Mouse (Mus musculus) liver, embryonic 16.5 days (tissue): ENCODE results near the gene Runx2. TPM values are rescaled to one million over a fixed set of nuclear protein-coding genes. Genes with fewer than 3 reads are reported as not detected.

ENCODE experiments used
- ATAC-seq: fragments of 200-750 bp; cut with Nextera tagmentation; 2 replicates; pipeline ENCODE4 v1.8.0; 2017; ENCODE audit warnings: low read depth, mild to moderate bottlenecking, moderate number of reproducible peaks, moderate library complexity
- H3K27ac ChIP-seq: fragments of 300-500 bp; sonication (generic); 2 replicates; pipeline ENCODE4 v1.5.1; 2014; ENCODE audit warnings: mild to moderate bottlenecking, low read length
- H3K27me3 ChIP-seq: fragments of 300-500 bp; sonication (generic); 2 replicates; pipeline ENCODE4 v1.6.1; 2014; ENCODE audit warnings: low read depth, low read length, mixed read lengths; ENCODE audit not compliant: control insufficient read depth, insufficient read depth
- H3K36me3 ChIP-seq: fragments of 300-500 bp; sonication (generic); 2 replicates; pipeline ENCODE4 v1.6.1; 2014; ENCODE audit warnings: mild to moderate bottlenecking; ENCODE audit not compliant: control insufficient read depth, insufficient read depth
- H3K4me1 ChIP-seq: fragments of 300-500 bp; sonication (generic); 2 replicates; pipeline ENCODE4 v1.6.1; 2014; ENCODE audit warnings: low read depth, low read length, mixed read lengths; ENCODE audit not compliant: control insufficient read depth
- H3K4me2 ChIP-seq: fragments of 300-500 bp; sonication (generic); 2 replicates; pipeline ENCODE4 v1.6.1; 2014; ENCODE audit warnings: low read depth, low read length, mixed read lengths
- H3K4me3 ChIP-seq: fragments of 300-500 bp; sonication (generic); 2 replicates; pipeline ENCODE4 v1.5.1; 2014; ENCODE audit warnings: low read depth, mild to moderate bottlenecking, low read length
- H3K9ac ChIP-seq: fragments of 300-500 bp; sonication (generic); 2 replicates; pipeline ENCODE4 v1.6.1; 2014; ENCODE audit warnings: low read depth, low read length
- H3K9me3 ChIP-seq: fragments of 300-500 bp; sonication (generic); replicated peaks from 2 replicates; pipeline ENCODE4 v1.6.1; 2016; ENCODE audit warnings: low read length; ENCODE audit not compliant: control insufficient read depth
- WGBS: fragments of 180-500 bp; shearing (Covaris S2); extraction: QIAGEN DNeasy Blood & Tissue Kit; methylation state at CpG from one replicate; pipeline ENCODE4 v1.1.7; 2014; ENCODE audit not compliant: insufficient replicate concordance; 5-methylcytosine and 5-hydroxymethylcytosine counted together
- polyA plus RNA-seq: library from polyadenylated mRNA; unstranded; fragments of >200 nt; fragmentation: Nextera tagmentation; extraction: Ambion mirVana; gene quantifications from 2 replicates; pipeline ENCODE4 v1.2.1, GENCODE M21; 2015

The Runx2 gene
- polyA plus RNA-seq, 1 experiment from 2014 or later, result 0.64 TPM

DNA sequence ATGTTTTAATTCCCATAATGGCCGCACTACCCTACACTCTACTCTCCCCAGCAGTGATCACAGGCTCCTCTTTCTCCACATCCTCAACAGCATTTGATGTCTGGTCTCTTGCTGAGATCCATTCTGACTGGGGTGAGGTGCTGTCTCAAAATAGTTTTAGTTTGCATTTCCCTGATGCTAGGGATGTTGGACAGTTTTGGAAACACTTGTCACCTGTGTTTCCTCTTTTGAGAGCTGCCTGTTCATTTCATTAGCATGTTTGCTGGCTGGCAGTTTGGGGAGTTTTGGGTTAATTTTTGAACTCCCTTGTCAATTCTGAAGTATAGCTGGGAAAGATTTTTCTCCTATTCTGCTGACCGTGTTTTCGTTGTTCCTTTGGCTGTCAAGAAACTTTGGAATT is 340.3 kb downstream of the Runx2 start:
- H3K36me3 ChIP-seq, result no peaks in the 10 kb centered on the region
- WGBS, result 63% methylated on average over 3 of the region's 3 CpGs
- ATAC-seq, result no peak

DNA sequence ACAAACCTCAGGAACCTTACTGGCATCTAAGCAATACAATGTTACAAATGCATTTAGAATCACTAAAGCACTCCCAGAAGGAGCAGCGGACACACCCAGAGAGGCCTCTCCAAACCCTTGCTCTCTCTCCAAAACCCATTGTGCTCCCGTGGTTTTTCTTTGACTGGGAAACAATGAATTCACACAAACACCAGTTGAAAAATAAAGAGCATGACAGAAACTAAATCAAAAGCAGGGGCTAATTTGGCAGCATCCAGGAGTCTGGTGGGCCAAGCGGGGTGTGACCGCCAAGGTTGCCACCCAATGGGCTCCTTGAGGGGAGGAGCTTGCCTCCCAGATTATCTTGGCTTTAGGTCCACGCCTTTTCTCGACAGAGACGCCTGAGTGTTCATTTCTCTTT is 341.9 kb downstream of the Runx2 start:
- H3K4me2 ChIP-seq, result no peak overlapping the region
- no peak overlapping the region for H3K27ac ChIP-seq
- no peaks in the 10 kb centered on the region for H3K36me3 ChIP-seq
- WGBS, result 64% methylated on average over 7 of the region's 7 CpGs
- H3K9me3 ChIP-seq, result no peaks in the 10 kb centered on the region
- no peak overlapping the region for H3K4me3 ChIP-seq
- H3K9ac ChIP-seq, result no peak overlapping the region
- ATAC-seq, result no peak
- H3K27me3 ChIP-seq, result no peaks in the 10 kb centered on the region
- H3K4me1 ChIP-seq, result no peaks in the 10 kb centered on the region

More for the DNA sequence above, 340.3 kb downstream of the Runx2 start:
- Histone ChIP-seq H3K27me3 (no peaks in the 10 kb centered on the region), H3K4me1 (no peaks in the 10 kb centered on the region), H3K4me3 (no peak overlapping the region), H3K27ac (no peak overlapping the region), H3K4me2 (no peak overlapping the region), H3K9ac (no peak overlapping the region), H3K9me3 (no peaks in the 10 kb centered on the region)

GRCm38 (mm10) chr17:44463679-44464078 is 350.9 kb downstream of the Runx2 start:
- Histone ChIP-seq H3K4me1 (no peaks in the 10 kb centered on the region), H3K27ac (no peak overlapping the region), H3K4me2 (no peak overlapping the region), H3K9me3 (no peaks in the 10 kb centered on the region), H3K4me3 (no peak overlapping the region), H3K9ac (no peak overlapping the region), H3K36me3 (no peaks in the 10 kb centered on the region), H3K27me3 (no peaks in the 10 kb centered on the region)
- 39% methylated on average over 4 of the region's 4 CpGs for WGBS
- no peak for ATAC-seq

GRCm38 (mm10) chr17:44460156-44460555 is 354.4 kb downstream of the Runx2 start:
- no peak for ATAC-seq

DNA sequence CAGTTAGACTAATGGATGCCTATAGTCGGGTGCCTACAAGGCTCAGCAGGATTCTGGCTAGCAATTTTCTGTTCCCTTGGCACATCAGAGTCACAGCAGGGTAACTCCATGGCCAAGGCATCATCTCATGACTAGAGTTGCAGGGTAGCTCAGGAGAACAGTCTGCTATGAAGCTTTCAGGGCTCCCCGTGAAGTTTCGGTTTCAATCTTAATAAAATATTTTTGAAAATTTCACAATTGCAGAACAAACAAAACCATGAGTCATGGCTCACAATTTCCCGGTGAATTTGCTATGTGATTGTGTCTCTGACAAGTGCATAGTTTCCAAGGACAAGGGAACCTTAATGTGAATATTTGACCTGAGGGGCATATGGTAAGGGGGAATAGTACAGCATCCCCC is 355.6 kb downstream of the Runx2 start:
- H3K36me3 ChIP-seq, result no peaks in the 10 kb centered on the region
- no peak overlapping the region for H3K4me3 ChIP-seq
- no peaks in the 10 kb centered on the region for H3K9me3 ChIP-seq
- ATAC-seq, result no peak
- no peaks in the 10 kb centered on the region for H3K4me1 ChIP-seq
- WGBS, result 69% methylated on average over 4 of the region's 4 CpGs
- H3K9ac ChIP-seq, result no peak overlapping the region
- no peaks in the 10 kb centered on the region for H3K27me3 ChIP-seq
- no peak overlapping the region for H3K27ac ChIP-seq
- H3K4me2 ChIP-seq, result no peak overlapping the region

More at GRCm38 (mm10) chr17:44460156-44460555, 354.4 kb downstream of the Runx2 start:
- WGBS, result 68% methylated on average over 6 of the region's 6 CpGs
- Histone ChIP-seq H3K4me1 (no peaks in the 10 kb centered on the region), H3K9ac (no peak overlapping the region), H3K4me2 (no peak overlapping the region), H3K4me3 (no peak overlapping the region), H3K27me3 (no peaks in the 10 kb centered on the region), H3K9me3 (no peaks in the 10 kb centered on the region), H3K27ac (no peak overlapping the region), H3K36me3 (no peaks in the 10 kb centered on the region)

DNA sequence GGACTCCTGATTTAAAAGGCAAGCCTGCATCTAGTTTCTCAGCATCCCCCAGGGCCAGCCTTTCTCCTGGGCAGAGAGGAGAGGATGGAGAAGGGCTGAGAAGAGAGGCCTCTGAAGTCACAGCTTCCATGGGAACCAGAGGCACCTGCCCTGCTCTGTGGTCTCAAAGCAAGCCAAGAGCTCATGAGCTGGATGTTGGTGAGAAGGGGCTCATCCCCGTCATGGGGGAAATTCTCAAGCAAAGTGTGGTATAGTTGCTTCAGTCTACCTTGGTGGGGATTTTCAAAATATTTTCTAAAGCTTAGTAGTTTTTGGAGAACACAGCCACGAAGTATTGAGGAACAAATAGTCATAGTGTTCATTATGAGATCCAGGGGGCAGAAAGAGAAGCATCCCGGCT is 357.9 kb downstream of the Runx2 start:
- no peak for ATAC-seq
- H3K4me1 ChIP-seq, result no peaks in the 10 kb centered on the region
- WGBS, result 50% methylated on average over 3 of the region's 3 CpGs

GRCm38 (mm10) chr17:44455681-44456600 is 358.7 kb downstream of the Runx2 start:
- no peak overlapping the region for H3K4me3 ChIP-seq
- WGBS, result 27% methylated on average over 12 of the region's 12 CpGs
- no peaks in the 10 kb centered on the region for H3K36me3 ChIP-seq
- no peaks in the 10 kb centered on the region for H3K4me1 ChIP-seq
- H3K27ac ChIP-seq, result no peak overlapping the region
- H3K9me3 ChIP-seq, result no peaks in the 10 kb centered on the region
- H3K9ac ChIP-seq, result no peak overlapping the region
- no peak overlapping the region for H3K4me2 ChIP-seq
- ATAC-seq, result no peak
- H3K27me3 ChIP-seq, result no peaks in the 10 kb centered on the region

More for the DNA sequence above, 357.9 kb downstream of the Runx2 start:
- H3K9me3 ChIP-seq, result no peaks in the 10 kb centered on the region
- H3K4me3 ChIP-seq, result no peak overlapping the region
- H3K27ac ChIP-seq, result no peak overlapping the region
- H3K36me3 ChIP-seq, result no peaks in the 10 kb centered on the region
- H3K27me3 ChIP-seq, result no peaks in the 10 kb centered on the region
- no peak overlapping the region for H3K9ac ChIP-seq
- H3K4me2 ChIP-seq, result no peak overlapping the region

- Histone ChIP-seq H3K4me3 (no peak overlapping the region), H3K27me3 (no peaks in the 10 kb centered on the region), H3K9ac (no peak overlapping the region), H3K9me3 (no peaks in the 10 kb centered on the region), H3K27ac (no peak overlapping the region), H3K4me2 (no peak overlapping the region), H3K36me3 (no peaks in the 10 kb centered on the region), H3K4me1 (no peaks in the 10 kb centered on the region)
- WGBS, result 61% methylated on average over 9 of the region's 9 CpGs
- ATAC-seq, result no peak
Measured at GRCm38 (mm10) chr17:44449915-44450471, 364.6 kb downstream of the Runx2 start.
